Mouse (Mus musculus) megakaryocyte, embryonic 14.5 days (primary cell): ENCODE data around the gene Sorbs2.

ENCODE experiments used
- FLI1 ChIP-seq: IDR thresholded peaks from 2 replicates; pipeline ENCODE4 v1.6.1; 2012; ENCODE audit warnings: low read length, inconsistent platforms, mixed read lengths
- GATA1 ChIP-seq: IDR thresholded peaks from 3 replicates; pipeline ENCODE4 v1.6.1; 2012; ENCODE audit warnings: mixed read lengths, low read length, inconsistent platforms, borderline replicate concordance

DNA sequence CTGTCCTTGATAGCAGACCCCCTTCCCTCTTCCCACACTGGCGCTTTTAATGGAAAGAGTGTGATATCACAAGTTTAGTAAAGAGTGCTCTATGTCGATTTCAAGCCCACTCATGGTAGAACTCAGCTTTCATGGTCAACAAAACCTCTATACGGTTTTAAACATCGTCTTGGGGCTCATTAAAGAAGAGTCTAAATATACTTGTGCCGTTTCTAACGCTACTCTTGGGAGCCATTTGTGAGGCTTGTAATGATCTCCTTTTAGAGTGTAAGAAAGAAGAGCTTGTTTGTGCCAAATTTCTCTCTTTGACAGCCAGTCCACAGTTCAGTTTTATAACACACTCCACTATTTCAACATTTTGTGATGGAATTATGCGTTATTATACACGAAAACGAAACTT, 253.0 kb downstream of the Sorbs2 start:
- no peak for TF ChIP-seq GATA1
- TF ChIP-seq FLI1 = no peak
